9 mouse cellular contexts compared by ENCODE assay signal in genomic region chr17:25405224-25405895, GRCm38 (mm10). TPM values are rescaled to one million over a fixed set of nuclear protein-coding genes. Genes with fewer than 3 reads are reported as not detected.
DNase-seq lines count a peak whose midpoint lies in the region; ATAC-seq lines count a peak whose summit lies in the region.
"Had no signal": no experiment of that assay in that cellular context is flagged by ENCODE, and none has a peak within 500 bp of the region (broad histone marks: within the 10 kb centered on the region; RNA-seq: fewer than 3 reads in every experiment).

No protein-coding gene starts in this region.

- DNase-seq in lung, postnatal 4 days = no peak
- no peak for DNase-seq in right cerebral cortex, adult 18-20 months
- DNase-seq in gastrocnemius, adult 8-10 months (ENCODE audit: low spot score in 2 of 2) = no peak

- no peaks in the 10 kb centered on the region for H3K36me3 ChIP-seq in lung, embryonic 15.5 days
- H3K36me3 ChIP-seq in forebrain, embryonic 16.5 days (ENCODE audit: control insufficient read depth, insufficient read depth) = no peaks in the 10 kb centered on the region
- peaks cover 13% of the 10 kb centered on the region; the same call in 1 of the 2 replicates for H3K36me3 ChIP-seq in limb, embryonic 13.5 days
- H3K36me3 ChIP-seq in stomach, embryonic 14.5 days (ENCODE audit: control insufficient read depth, insufficient read depth, low read length) = no peaks in the 10 kb centered on the region

- no peak overlapping the region for H3K4me3 ChIP-seq in lung, embryonic 15.5 days
- H3K4me3 ChIP-seq in forebrain, embryonic 16.5 days (replicated peaks; ENCODE audit: low read length) = no peak overlapping the region
- no peak overlapping the region for H3K4me3 ChIP-seq in limb, embryonic 13.5 days
- H3K4me3 ChIP-seq in stomach, embryonic 14.5 days (ENCODE audit: low read depth, low read length) = no peak overlapping the region
- H3K4me3 ChIP-seq: myocyte had no signal

- H3K4me1 ChIP-seq in lung, embryonic 15.5 days = peaks cover 14% of the 10 kb centered on the region
- peaks cover 51% of the 10 kb centered on the region for H3K4me1 ChIP-seq in forebrain, embryonic 16.5 days (replicated peaks; ENCODE audit: control insufficient read depth, insufficient read depth, low read length)
- H3K4me1 ChIP-seq in limb, embryonic 13.5 days = peaks cover 58% of the 10 kb centered on the region
- peaks cover 32% of the 10 kb centered on the region for H3K4me1 ChIP-seq in stomach, embryonic 14.5 days (ENCODE audit: control insufficient read depth, insufficient read depth, low read length)

- H3K9me3 ChIP-seq in lung, embryonic 15.5 days = no peaks in the 10 kb centered on the region
- no peaks in the 10 kb centered on the region for H3K9me3 ChIP-seq in forebrain, embryonic 16.5 days (ENCODE audit: control insufficient read depth, low read length)
- H3K9me3 ChIP-seq in limb, embryonic 13.5 days = no peaks in the 10 kb centered on the region
- no peaks in the 10 kb centered on the region for H3K9me3 ChIP-seq in stomach, embryonic 14.5 days (ENCODE audit: control insufficient read depth, low read depth, low read length)

- H3K27ac ChIP-seq in lung, embryonic 15.5 days = no peak overlapping the region
- H3K27ac ChIP-seq in forebrain, embryonic 16.5 days (ENCODE audit: low read length) = peak overlapping the region; percentile 37; the same call in 1 of the 2 replicates
- H3K27ac ChIP-seq in limb, embryonic 13.5 days = peak overlapping the region; percentile 48
- H3K27ac ChIP-seq in stomach, embryonic 14.5 days (ENCODE audit: low read length) = peak overlapping the region; percentile 44; the same call in 1 of the 2 replicates

- no peaks in the 10 kb centered on the region for H3K27me3 ChIP-seq in lung, embryonic 15.5 days
- peaks cover 24% of the 10 kb centered on the region for H3K27me3 ChIP-seq in forebrain, embryonic 16.5 days (replicated peaks; ENCODE audit: control insufficient read depth, insufficient read depth, low read length)
- H3K27me3 ChIP-seq in limb, embryonic 13.5 days = 0 out of 2 replicates have a peak, but pooled peaks cover 3% of the 10 kb centered on the region
- H3K27me3 ChIP-seq in stomach, embryonic 14.5 days (ENCODE audit: control insufficient read depth, insufficient read depth, low read length) = no peaks in the 10 kb centered on the region

- peak; percentile 34; the same call in 1 of the 2 replicates for ATAC-seq in lung, embryonic 15.5 days (ENCODE audit: borderline replicate concordance, extremely low read depth, low FRiP score, low TSS enrichment)
- no peak for ATAC-seq in forebrain, embryonic 16.5 days
- ATAC-seq in limb, embryonic 13.5 days (ENCODE audit: low FRiP score, low read depth) = peak; percentile 55; the same call in 1 of the 2 replicates
- ATAC-seq in stomach, embryonic 14.5 days (ENCODE audit: insufficient number of reproducible peaks, insufficient read depth, low FRiP score, low read depth) = peak; percentile 87
- ATAC-seq in erythroblast, adult 5-6 weeks (replicated peaks; ENCODE audit: low FRiP score, poor library complexity, severe bottlenecking) = no peak

- H3K4me2 ChIP-seq in lung, embryonic 15.5 days = no peak overlapping the region
- H3K4me2 ChIP-seq in forebrain, embryonic 16.5 days (ENCODE audit: low read length) = peak overlapping the region; percentile 11; the same call in 1 of the 2 replicates
- H3K4me2 ChIP-seq in limb, embryonic 13.5 days (replicated peaks) = peak overlapping the region; percentile 12
- no peak overlapping the region for H3K4me2 ChIP-seq in stomach, embryonic 14.5 days (replicated peaks; ENCODE audit: low read depth, low read length)

- 10% methylated on average over 10 of the region's 10 CpGs for WGBS in lung, embryonic 15.5 days
- WGBS in forebrain, embryonic 16.5 days = 3% methylated on average over 9 of the region's 10 CpGs
- 15% methylated on average over 9 of the region's 10 CpGs for WGBS in limb, embryonic 13.5 days
- 9% methylated on average over 10 of the region's 10 CpGs for whole genome bisulfite sequencing in stomach, embryonic 14.5 days

- no peak overlapping the region for H3K9ac ChIP-seq in lung, embryonic 15.5 days
- H3K9ac ChIP-seq in forebrain, embryonic 16.5 days (replicated peaks; ENCODE audit: low read depth, low read length) = peak overlapping the region; percentile 11; the same call in 1 of the 2 replicates
- 0 out of 2 replicates have a peak overlapping the region, but pooled peaks have one; percentile 25 for H3K9ac ChIP-seq in limb, embryonic 13.5 days
- H3K9ac ChIP-seq in stomach, embryonic 14.5 days (replicated peaks; ENCODE audit: low read depth, low read length) = no peak overlapping the region

RNA-seq across cellular contexts. Expression of gene Cacna1h, which starts 28.2 kb away (rescaled TPM):
- polyA plus RNA-seq in lung, embryonic 15.5 days (2015; fragmentation: Nextera tagmentation; extraction: Ambion mirVana) = 2.5 and 2.6 TPM in 2 replicates
- 12.4 and 14.7 TPM in 2 replicates for polyA plus RNA-seq in forebrain, embryonic 16.5 days (2015; fragmentation: Nextera tagmentation; extraction: Ambion mirVana)
- polyA plus RNA-seq in limb, embryonic 13.5 days (2015; fragmentation: Nextera tagmentation; extraction: Ambion mirVana) = 5.2 and 7.5 TPM in 2 replicates
- 6.1 and 6.6 TPM in 2 replicates for polyA plus RNA-seq in stomach, embryonic 14.5 days (2014; fragmentation: Nextera tagmentation; extraction: Ambion mirVana)
- total RNA-seq in gastrocnemius, adult 8-10 months (2022) = 1 to 10 TPM in 3 of 4 experiments, under 1 TPM in 1; 0.68 to 1.7 (median 1.6) TPM
- 0.21 TPM in 1 of 2 replicates, not detected in the other for total RNA-seq in erythroblast, adult 5-6 weeks (2015; ENCODE audit: low replicate concordance)
- total RNA-seq in erythroblast, adult 5-6 weeks (2017; ENCODE audit: low replicate concordance) = under 0.01 and 0.43 TPM in 2 replicates

RNA-seq across cellular contexts. Expression of gene Tpsg1, which starts 36.3 kb away (rescaled TPM):
- 0.46 and 0.76 TPM in 2 replicates for polyA plus RNA-seq in lung, embryonic 15.5 days (2015; fragmentation: Nextera tagmentation; extraction: Ambion mirVana)
- 0.36 TPM in 1 of 2 replicates, not detected in the other for polyA plus RNA-seq in forebrain, embryonic 16.5 days (2015; fragmentation: Nextera tagmentation; extraction: Ambion mirVana)
- polyA plus RNA-seq in limb, embryonic 13.5 days (2015; fragmentation: Nextera tagmentation; extraction: Ambion mirVana) = 1.8 and 3.3 TPM in 2 replicates
- 0.69 and 0.98 TPM in 2 replicates for polyA plus RNA-seq in stomach, embryonic 14.5 days (2014; fragmentation: Nextera tagmentation; extraction: Ambion mirVana)
- not detected for total RNA-seq in gastrocnemius, adult 8-10 months (2022)
- total RNA-seq in erythroblast, adult 5-6 weeks (2015; ENCODE audit: low replicate concordance) = not detected in 2 replicates
- not detected in 2 replicates for total RNA-seq in erythroblast, adult 5-6 weeks (2017; ENCODE audit: low replicate concordance)
- polyA plus RNA-seq: myocyte had no signal

RNA-seq across cellular contexts. Expression of gene Tpsb2, which starts 39.3 kb away (rescaled TPM):
- 3.6 and 5.7 TPM in 2 replicates for polyA plus RNA-seq in lung, embryonic 15.5 days (2015; fragmentation: Nextera tagmentation; extraction: Ambion mirVana)
- polyA plus RNA-seq in forebrain, embryonic 16.5 days (2015; fragmentation: Nextera tagmentation; extraction: Ambion mirVana) = 0.39 TPM in 1 of 2 replicates, not detected in the other
- polyA plus RNA-seq in limb, embryonic 13.5 days (2015; fragmentation: Nextera tagmentation; extraction: Ambion mirVana) = 1.1 and 2.1 TPM in 2 replicates
- polyA plus RNA-seq in stomach, embryonic 14.5 days (2014; fragmentation: Nextera tagmentation; extraction: Ambion mirVana) = 1.3 and 1.4 TPM in 2 replicates
- 1 to 10 TPM; 1.7 to 5.9 (median 3.9) TPM for total RNA-seq in gastrocnemius, adult 8-10 months (2022)
- total RNA-seq in erythroblast, adult 5-6 weeks (2015; ENCODE audit: low replicate concordance) = not detected in 2 replicates
- total RNA-seq in erythroblast, adult 5-6 weeks (2017; ENCODE audit: low replicate concordance) = not detected in 2 replicates
- polyA plus RNA-seq: myocyte had no signal

RNA-seq across cellular contexts. Expression of gene Tekt4, which starts 49.1 kb away (rescaled TPM):
- polyA plus RNA-seq in lung, embryonic 15.5 days (2015; fragmentation: Nextera tagmentation; extraction: Ambion mirVana) = 2.6 and 3.0 TPM in 2 replicates
- 0.80 and 0.88 TPM in 2 replicates for polyA plus RNA-seq in forebrain, embryonic 16.5 days (2015; fragmentation: Nextera tagmentation; extraction: Ambion mirVana)
- not detected in 2 replicates for polyA plus RNA-seq in limb, embryonic 13.5 days (2015; fragmentation: Nextera tagmentation; extraction: Ambion mirVana)
- not detected in 2 replicates for polyA plus RNA-seq in stomach, embryonic 14.5 days (2014; fragmentation: Nextera tagmentation; extraction: Ambion mirVana)
- not detected for total RNA-seq in gastrocnemius, adult 8-10 months (2022)
- total RNA-seq in erythroblast, adult 5-6 weeks (2015; ENCODE audit: low replicate concordance) = not detected in 2 replicates
- total RNA-seq in erythroblast, adult 5-6 weeks (2017; ENCODE audit: low replicate concordance) = not detected in 2 replicates
- polyA plus RNA-seq: myocyte had no signal

RNA-seq across cellular contexts. Expression of gene Tpsab1, which starts 60.0 kb away (rescaled TPM):
- 0.19 and 0.24 TPM in 2 replicates for polyA plus RNA-seq in lung, embryonic 15.5 days (2015; fragmentation: Nextera tagmentation; extraction: Ambion mirVana)
- polyA plus RNA-seq in forebrain, embryonic 16.5 days (2015; fragmentation: Nextera tagmentation; extraction: Ambion mirVana) = not detected in 2 replicates
- 0.08 and 0.09 TPM in 2 replicates for polyA plus RNA-seq in limb, embryonic 13.5 days (2015; fragmentation: Nextera tagmentation; extraction: Ambion mirVana)
- not detected in 2 replicates for polyA plus RNA-seq in stomach, embryonic 14.5 days (2014; fragmentation: Nextera tagmentation; extraction: Ambion mirVana)
- 1 to 10 TPM in 3 of 4 experiments, under 1 TPM in 1; 0.29 to 2.2 (median 1.2) TPM for total RNA-seq in gastrocnemius, adult 8-10 months (2022)
- total RNA-seq in erythroblast, adult 5-6 weeks (2015; ENCODE audit: low replicate concordance) = not detected in 2 replicates
- not detected in 2 replicates for total RNA-seq in erythroblast, adult 5-6 weeks (2017; ENCODE audit: low replicate concordance)

Comparison
In these comparisons a context has a peak if more than half of its experiments do, and no peak if none do; other contexts are left out.
1. ATAC-seq: peak in lung, embryonic 15.5 days (single experiment), limb, embryonic 13.5 days (single experiment) and stomach, embryonic 14.5 days (single experiment); none in forebrain, embryonic 16.5 days (single experiment) and erythroblast, adult 5-6 weeks (single experiment).
2. H3K4me2 ChIP-seq: peak in forebrain, embryonic 16.5 days (single experiment) and limb, embryonic 13.5 days (single experiment); none in lung, embryonic 15.5 days (single experiment) and stomach, embryonic 14.5 days (single experiment).
3. H3K9ac ChIP-seq: peak in forebrain, embryonic 16.5 days (single experiment) and limb, embryonic 13.5 days (single experiment); none in lung, embryonic 15.5 days (single experiment) and stomach, embryonic 14.5 days (single experiment).